In the genomic region with DNA sequence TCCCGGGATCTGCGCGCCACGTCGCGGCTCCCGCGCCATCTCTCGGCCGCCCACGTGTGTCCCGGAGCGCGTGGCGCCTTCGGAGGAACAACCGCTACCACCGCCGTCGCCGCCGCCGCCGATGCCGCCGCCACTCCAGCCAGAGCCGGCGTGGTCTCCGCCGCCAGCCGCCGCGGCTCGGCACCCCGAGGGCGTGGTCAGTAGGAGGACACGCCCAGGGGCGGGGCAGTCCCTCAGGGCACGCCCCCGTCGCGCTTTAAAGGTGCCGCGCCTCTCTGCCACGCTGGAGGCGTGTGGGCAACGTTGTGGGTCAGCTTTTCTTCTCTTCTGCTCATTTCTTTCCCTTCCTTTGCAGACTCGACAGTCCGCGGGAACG, we compare ENCODE assay signal across 8 mouse cellular contexts. TPM values are rescaled to one million over a fixed set of nuclear protein-coding genes. Genes with fewer than 3 reads are reported as not detected.
A peak's percentile ranks its signal among the peaks of the same experiment; 100 is the strongest.
DNase-seq lines count a peak whose midpoint lies in the region; ATAC-seq and TF ChIP-seq lines count a peak whose summit lies in the region.

A gene (minus strand): TSS at position 152 of the 376 bp plus-strand sequence.

- H3K36me3 ChIP-seq in embryonic facial prominence, embryonic 13.5 days, result peaks cover 13% of the 10 kb centered on the region
- no peaks in the 10 kb centered on the region for H3K36me3 ChIP-seq in heart, adult 2 months (ENCODE audit: control insufficient read depth, insufficient read depth, low read length)
- no peaks in the 10 kb centered on the region; the same call in 1 of the 2 replicates for H3K36me3 ChIP-seq in midbrain, embryonic 11.5 days (ENCODE audit: control insufficient read depth, insufficient read depth, low read length)

- peak within 1 kb of the TSS; percentile 98 for H3K4me2 ChIP-seq in embryonic facial prominence, embryonic 13.5 days
- peak within 1 kb of the TSS; percentile 99 for H3K4me2 ChIP-seq in midbrain, embryonic 11.5 days

- peak within 1 kb of the TSS; percentile 67 for H3K4me3 ChIP-seq in embryonic facial prominence, embryonic 13.5 days
- H3K4me3 ChIP-seq in heart, adult 2 months, result peak within 1 kb of the TSS; percentile 47
- H3K4me3 ChIP-seq in midbrain, embryonic 11.5 days (ENCODE audit: low read depth, low read length), result peak within 1 kb of the TSS; percentile 64

- intact Hi-C loops in heart, adult 2 months (cut with DNase I), result no loop called here
- intact Hi-C loops in left cerebral cortex, postnatal 4 days (cut with DNase I), result no loop called here

- TF ChIP-seq EP300 in heart, adult 2 months (IDR thresholded peaks at IDR 0.05; ENCODE audit: insufficient read depth, low read depth, low read length), result no peak

- H3K79me2 ChIP-seq in heart, adult 2 months (replicated peaks; ENCODE audit: control insufficient read depth, insufficient read depth, low read length), result no peaks in the 10 kb centered on the region

- peaks cover 30% of the 10 kb centered on the region for H3K4me1 ChIP-seq in embryonic facial prominence, embryonic 13.5 days
- peaks cover 1% of the 10 kb centered on the region for H3K4me1 ChIP-seq in heart, adult 2 months (ENCODE audit: control insufficient read depth, insufficient read depth, low read length)
- peaks cover 56% of the 10 kb centered on the region for H3K4me1 ChIP-seq in midbrain, embryonic 11.5 days (ENCODE audit: control insufficient read depth, insufficient read depth, low read length)

- TF ChIP-seq CTCF in heart, adult 2 months (IDR thresholded peaks at IDR 0.05), result no peak

- H3K27me3 ChIP-seq in embryonic facial prominence, embryonic 13.5 days, result peaks cover 32% of the 10 kb centered on the region
- H3K27me3 ChIP-seq in heart, adult 2 months (ENCODE audit: control insufficient read depth, insufficient read depth, low read length), result no peaks in the 10 kb centered on the region
- H3K27me3 ChIP-seq in midbrain, embryonic 11.5 days (ENCODE audit: control insufficient read depth, insufficient read depth, low read length), result peaks cover 8% of the 10 kb centered on the region

- under 1% methylated on average over 51 of the region's 51 CpGs for WGBS in embryonic facial prominence, embryonic 13.5 days
- 1% methylated on average over 51 of the region's 51 CpGs for WGBS in heart, adult 2 months
- 0% methylated on average over 48 of the region's 51 CpGs for WGBS in midbrain, embryonic 11.5 days

- DNase-seq in adrenal gland, postnatal 25 days, result peak; percentile 91
- DNase-seq in heart, adult 2 months, result peak; percentile 85 to 90
- DNase-seq in kidney, adult 18-20 months, result peak; percentile 87
- DNase-seq in left cerebral cortex, postnatal 4 days, result peak; percentile 89
- peak; percentile 99 for DNase-seq in midbrain, embryonic 11.5 days (ENCODE audit: low spot score, missing footprints)
- peak; percentile 92 for DNase-seq in right cerebral cortex, postnatal 4 days
- DNase-seq in yolk sac, embryonic 10.5 days (ENCODE audit: low spot score), result peak; percentile 81

- H3K9ac ChIP-seq in embryonic facial prominence, embryonic 13.5 days, result peak within 1 kb of the TSS; percentile 75
- H3K9ac ChIP-seq in heart, adult 2 months (ENCODE audit: low read depth, low read length), result peak within 1 kb of the TSS; percentile 54
- H3K9ac ChIP-seq in midbrain, embryonic 11.5 days (ENCODE audit: low read length), result peak within 1 kb of the TSS; percentile 80

- ATAC-seq in embryonic facial prominence, embryonic 13.5 days (ENCODE audit: insufficient number of reproducible peaks, insufficient read depth, low FRiP score, low TSS enrichment, low read depth), result peak; percentile 71
- ATAC-seq in midbrain, embryonic 11.5 days (ENCODE audit: low FRiP score), result peak; percentile 72

- H3K27ac ChIP-seq in embryonic facial prominence, embryonic 13.5 days, result no peak within 1 kb of the TSS; the same call in 1 of the 2 replicates
- no peak within 1 kb of the TSS for H3K27ac ChIP-seq in heart, adult 2 months
- H3K27ac ChIP-seq in midbrain, embryonic 11.5 days (ENCODE audit: low read depth, low read length), result no peak within 1 kb of the TSS; the same call in 1 of the 2 replicates

- H3K9me3 ChIP-seq in embryonic facial prominence, embryonic 13.5 days, result no peaks in the 10 kb centered on the region
- H3K9me3 ChIP-seq in midbrain, embryonic 11.5 days (ENCODE audit: control insufficient read depth, low read length), result no peaks in the 10 kb centered on the region; the same call in 1 of the 2 replicates

- TF ChIP-seq POLR2A in heart, adult 2 months (IDR thresholded peaks at IDR 0.05; ENCODE audit: insufficient read depth, low read depth, low read length), result no peak

RNA-seq across cellular contexts. Expression of the gene that starts here (rescaled TPM):
- 2.4 and 3.1 TPM in 2 replicates for total RNA-seq in adrenal gland, postnatal 25 days (2021)
- polyA plus RNA-seq in embryonic facial prominence, embryonic 13.5 days (2015; fragmentation: Nextera tagmentation; extraction: Ambion mirVana), result 11.9 and 18.1 TPM in 2 replicates
- total RNA-seq in heart, adult 2 months (2021), result 1 to 10 TPM in 1 of 2 experiments, under 1 TPM in 1; 0.78 to 1.3 TPM
- 1.8 TPM in 2 replicates for polyA plus RNA-seq in heart, adult 2 months (2012; rRNA removed)
- total RNA-seq in left cerebral cortex, postnatal 4 days (2021), result 10 to 100 TPM; 15.3 to 17.9 TPM
- 7.6 and 9.9 TPM in 2 replicates for polyA plus RNA-seq in midbrain, embryonic 11.5 days (2014; fragmentation: Nextera tagmentation; extraction: Ambion mirVana)
